Mouse (Mus musculus) CH12F3 (cell line): ENCODE results near the gene Homer1.

ENCODE experiments used
- in situ Hi-C: fragments of 300-500 bp; cut with MboI; formaldehyde crosslinking; loops from 2 replicates; pipeline ENCODE4 v1.14.3; 2020; ENCODE audit warnings: low sequenced_read_pairs

Homer1 gene

DNA sequence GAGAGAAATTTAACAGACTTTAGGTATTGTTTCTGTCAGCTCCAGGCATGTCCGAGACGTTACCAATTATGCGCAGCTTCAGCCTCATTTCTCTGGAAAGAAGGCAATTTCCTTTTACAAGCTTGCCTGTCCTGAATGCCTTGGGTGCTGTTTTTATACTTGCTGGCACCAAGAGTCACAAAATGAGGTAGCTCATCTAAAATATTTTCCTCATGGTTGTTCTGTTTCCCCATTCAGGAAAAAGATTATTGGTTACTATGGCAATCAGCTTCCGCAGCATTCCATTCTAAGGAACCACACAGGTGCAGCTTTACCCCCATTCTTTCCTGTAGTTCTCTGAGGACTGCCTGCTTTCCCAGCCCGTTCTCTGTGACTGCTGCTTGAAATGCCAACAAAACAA is at the start of gene Homer1:
Homer1 (plus strand) TSS at position 320 of the 400 bp plus-strand sequence.
- in situ Hi-C loops, result no loop called here

DNA sequence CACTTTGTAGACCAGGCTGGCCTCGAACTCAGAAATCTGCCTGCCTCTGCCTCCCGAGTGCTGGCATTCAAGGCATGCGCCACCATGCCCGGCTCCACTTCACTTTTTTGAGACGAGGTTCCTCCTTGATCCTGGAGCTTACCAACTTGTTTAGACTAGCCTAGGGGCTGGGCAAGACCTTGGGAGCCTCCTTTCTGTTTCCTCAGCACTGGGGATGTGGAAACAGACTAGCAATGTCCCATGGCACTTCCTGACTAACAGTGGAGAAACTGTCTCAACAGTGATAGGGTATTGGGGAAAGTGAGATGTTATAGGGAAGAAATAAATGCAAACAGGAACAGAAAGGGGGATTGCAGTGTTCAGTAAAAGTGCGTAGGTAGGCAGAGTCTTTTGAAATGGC is 47.7 kb upstream of the Homer1 start:
- in situ Hi-C loops, result no loop called here

DNA sequence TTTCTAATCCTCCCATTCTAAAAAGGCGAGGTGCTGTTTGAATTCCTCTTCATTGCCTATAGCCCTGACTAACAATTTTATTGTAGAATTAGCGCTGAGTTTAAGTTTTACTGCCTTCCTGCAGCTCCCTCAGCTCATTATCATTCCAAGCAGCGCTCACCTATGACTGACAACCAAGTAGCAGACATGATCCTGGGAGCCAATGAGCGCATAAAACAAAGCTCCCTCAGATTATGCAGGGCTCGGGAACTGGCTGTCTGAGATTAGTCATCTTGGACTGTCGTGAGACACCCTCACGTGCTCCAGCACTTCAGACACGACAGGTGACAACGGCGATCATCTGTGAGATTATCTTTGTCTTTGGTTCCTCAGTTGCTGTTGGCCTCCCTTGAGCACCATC is 47.3 kb upstream of the Homer1 start:
- in situ Hi-C loops, result no loop called here

DNA sequence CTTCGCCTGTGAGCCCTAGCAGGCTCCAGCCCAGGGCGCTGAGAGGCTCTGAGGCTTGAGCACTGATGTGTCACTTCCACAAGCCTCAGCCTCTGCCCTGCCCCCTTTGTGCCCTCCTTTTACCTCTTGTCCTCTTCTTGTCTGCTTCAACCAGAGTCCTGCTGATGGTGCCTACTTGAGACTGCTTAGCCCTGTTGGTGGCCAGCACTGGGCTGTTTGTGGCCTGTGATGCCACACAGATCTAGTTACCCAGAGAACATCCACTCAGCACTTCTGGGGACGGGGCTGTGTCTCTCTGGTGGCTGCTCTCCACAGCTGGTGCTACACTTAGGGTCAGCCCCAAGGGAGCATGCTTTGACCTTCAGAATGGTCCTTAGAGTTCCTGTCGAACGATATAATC is 46.5 kb upstream of the Homer1 start:
- in situ Hi-C loops, result no loop called here

DNA sequence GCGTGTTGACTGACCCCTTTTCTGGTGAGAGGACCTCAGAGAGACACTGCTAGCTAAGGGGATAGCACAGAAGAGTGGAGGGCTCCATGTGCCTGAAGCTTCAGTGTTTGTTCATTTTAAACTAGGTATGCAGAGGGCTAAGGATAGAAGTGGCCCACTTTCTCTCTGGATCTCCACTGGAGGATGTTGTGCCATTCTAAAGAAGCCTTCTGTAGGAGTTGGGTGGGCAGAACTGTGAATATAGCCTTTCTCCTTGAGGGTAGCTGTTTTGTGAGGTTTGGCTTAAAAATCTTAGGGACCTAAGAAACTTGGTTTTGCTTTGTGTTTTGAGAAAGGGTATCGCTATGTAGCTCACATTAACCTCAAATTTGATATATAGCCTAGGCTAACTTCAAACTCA is 32.3 kb upstream of the Homer1 start:
- in situ Hi-C loops, result no loop called here

DNA sequence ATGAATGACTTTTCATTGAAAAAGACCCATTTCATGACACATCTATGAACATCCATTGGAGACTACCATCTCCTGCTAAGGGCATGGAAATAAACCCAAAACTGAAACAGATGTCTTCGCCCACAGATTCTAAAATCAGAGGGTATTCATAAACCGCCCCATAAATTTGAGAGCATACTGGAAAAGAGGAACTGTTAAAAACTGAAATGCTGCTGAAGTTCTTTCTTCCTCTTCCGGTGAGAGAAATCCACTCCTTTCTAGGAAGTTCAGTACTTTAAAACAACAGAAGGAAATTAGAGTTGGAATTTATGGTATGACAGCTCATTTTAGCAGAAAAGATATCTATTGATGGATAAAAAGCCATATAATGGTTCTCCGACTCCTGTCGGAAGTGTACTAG is 1.1 kb downstream of the Homer1 start:
- in situ Hi-C loops, result no loop called here

DNA sequence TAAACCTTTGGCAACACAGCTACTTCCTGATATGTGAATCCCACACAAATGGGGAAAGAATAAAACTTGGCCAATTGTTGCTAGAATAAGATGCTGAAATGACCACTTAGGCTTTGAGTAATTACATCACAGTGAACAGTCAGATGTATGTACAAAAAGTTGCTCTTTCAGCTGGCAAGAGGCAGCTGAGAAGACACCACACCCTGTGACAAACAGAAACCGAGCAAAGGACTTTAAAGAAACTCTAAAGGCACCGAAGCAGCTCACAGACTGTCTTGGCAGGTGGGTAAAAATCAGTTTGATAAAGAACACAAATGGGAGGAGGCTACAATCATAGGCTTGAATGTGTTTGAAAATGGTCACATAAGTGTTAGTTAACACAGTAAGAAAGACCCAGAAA is 1.6 kb downstream of the Homer1 start:
- in situ Hi-C loops, result no loop called here

DNA sequence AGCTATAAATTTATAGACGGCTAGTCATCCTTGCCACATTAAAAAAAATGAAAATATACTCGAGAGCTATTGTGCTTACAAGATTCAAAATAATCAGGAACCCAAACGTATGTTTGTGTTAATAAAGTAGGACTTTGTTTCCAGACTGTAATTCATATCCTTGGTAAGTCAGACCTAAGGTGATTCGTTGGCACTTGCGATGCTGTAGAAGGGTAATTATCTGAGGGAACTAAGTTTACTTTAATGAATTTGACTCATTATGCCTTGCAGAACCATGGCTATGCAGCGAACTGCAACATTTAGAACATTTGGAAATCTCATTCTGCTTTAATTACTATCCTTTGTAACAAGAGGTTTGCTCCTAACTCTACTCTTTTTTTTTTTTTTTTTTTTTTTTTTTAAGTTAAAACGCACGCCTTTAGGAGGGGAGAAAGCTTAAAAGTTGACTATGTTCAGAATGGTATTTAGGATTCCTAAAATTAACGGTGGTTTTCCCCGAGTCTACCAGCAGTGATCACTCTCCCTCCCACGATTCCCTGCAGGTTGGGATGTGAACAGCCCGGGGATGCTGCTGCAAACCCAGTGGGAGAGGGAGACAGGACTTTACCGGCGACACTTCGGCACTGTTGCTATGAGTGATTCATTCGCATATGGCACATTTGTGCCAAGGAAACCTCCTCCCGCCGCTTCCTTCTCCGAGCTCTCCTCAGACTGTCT is 3.6 kb downstream of the Homer1 start:
- in situ Hi-C loops, result no loop called here

DNA sequence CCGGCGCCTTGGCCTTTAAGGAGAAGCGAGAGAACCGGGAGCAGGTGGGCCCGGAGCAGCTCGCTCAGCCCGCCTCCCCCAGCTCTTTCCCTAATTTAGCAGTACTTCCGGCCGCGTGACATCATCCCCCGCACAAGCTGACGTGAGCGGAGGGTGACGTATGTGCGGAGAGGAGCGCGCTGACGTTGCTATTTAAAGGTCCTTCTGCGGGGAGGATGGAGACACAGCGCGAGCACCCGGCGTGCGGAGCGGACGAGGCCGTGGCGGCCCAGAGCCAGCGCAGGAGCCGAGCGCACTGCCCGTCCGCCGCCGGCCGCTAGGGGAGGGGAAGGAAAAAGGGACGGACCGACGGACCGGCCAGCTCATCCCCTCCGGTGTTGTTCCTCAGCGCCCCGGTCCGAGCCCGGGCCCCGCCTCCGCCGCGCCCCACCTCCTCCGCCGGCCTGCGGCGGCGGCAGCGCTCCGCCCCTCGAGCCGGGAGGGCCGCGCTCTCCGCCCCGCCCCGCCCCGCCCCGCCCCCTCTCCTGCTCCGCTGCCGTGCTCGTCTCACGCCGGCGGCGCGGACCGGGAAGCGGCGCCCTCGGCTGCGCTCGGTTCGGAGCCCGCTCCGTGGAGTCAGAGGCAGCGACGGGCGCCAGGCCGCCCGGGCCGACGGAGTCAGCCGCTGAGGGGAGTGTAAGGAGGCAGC is 4.3 kb downstream of the Homer1 start:
- in situ Hi-C loops, result no loop called here

DNA sequence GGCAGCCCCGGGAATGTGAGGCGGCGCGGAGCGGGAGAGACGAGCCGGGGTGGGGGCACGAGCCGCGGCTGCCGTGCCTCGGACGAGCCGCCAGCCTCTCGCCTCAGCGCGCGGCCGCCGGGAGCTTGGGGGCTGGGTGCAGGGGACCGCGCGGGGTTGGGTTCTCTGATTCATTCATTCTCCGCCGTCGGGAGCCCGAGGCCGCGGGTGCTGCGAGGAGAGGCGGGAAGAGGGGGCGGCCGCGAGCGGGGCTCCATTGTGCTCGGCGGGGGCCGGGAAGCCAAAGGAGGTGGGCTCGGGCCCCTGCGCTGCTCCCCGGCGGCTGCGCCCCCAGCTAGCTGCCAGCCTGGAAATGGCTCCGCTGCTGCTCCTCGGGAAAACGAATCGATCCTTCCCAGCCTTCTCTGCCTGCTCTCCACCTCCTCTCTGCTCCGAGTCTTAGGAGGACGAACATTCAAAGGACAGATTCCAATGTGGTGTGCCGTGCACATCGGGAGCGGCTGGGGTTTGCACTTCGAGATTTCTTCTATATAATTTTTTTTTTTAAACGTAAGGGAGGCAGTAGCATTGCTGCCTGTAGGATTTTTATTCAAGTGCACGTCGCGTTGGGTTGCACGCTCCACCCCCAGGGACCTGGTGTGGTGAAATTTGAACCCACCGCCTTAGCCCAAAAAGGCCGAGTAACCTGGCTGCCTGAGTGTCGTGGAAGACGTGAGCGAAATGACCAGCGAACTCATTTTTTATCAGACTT is 5.0 kb downstream of the Homer1 start:
- in situ Hi-C loops, result no loop called here

DNA sequence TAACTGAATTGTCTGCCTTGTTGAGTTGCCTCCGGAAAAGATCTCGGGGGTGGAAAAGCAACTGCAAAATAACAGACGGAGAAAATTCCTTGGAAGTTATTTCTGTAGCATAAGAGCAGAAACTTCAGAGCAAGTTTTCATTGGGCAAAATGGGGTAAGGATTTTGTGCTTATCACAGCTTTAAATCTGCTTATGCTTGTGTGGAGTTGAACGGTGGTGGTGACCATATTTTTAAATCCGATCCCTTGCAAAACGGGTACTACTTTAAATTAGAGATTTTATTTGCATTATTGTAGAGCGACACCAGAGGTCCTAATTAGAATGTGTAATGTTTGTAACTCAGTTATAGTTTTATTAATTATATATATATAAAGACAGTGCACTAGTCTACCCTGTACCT is 5.7 kb downstream of the Homer1 start:
- in situ Hi-C loops, result no loop called here

DNA sequence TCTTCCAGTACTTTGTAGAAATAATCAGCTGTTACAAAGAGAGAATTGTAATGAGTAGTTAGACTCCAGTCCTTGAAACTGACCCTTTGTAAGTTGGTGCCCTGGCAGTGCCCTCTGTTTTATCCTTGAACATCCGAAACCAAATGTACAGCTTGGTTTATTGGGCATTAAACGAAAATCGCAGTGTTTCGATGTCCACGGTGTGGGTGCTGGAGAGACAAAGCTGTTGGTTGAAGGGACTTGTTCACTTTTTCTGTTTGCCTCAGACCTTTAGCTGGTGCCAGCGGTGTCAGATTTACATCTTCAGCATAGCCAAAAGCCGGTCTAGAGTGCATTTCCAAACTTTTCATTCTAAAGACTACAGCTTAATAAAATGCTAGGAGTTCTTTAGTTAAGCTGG is 6.2 kb downstream of the Homer1 start:
- in situ Hi-C loops, result no loop called here

DNA sequence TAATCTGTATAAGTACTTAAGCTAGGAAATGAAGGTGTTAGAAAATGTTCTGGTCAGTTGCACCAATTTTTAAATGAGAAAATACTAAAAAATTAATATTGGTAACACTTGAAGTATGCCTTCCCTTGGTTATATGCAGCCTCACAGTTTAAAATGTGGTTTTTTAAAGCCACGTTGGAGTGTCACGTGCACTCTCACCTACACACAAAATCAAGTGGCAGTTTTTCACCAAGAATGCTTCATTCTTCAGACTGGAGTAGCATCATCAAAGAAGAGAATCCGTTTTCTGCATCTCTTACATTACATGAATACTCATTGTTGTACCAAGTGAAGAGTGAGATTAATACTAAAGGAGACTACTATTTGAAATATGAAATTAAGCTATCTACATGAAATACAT is 7.1 kb downstream of the Homer1 start:
- in situ Hi-C loops, result no loop called here

DNA sequence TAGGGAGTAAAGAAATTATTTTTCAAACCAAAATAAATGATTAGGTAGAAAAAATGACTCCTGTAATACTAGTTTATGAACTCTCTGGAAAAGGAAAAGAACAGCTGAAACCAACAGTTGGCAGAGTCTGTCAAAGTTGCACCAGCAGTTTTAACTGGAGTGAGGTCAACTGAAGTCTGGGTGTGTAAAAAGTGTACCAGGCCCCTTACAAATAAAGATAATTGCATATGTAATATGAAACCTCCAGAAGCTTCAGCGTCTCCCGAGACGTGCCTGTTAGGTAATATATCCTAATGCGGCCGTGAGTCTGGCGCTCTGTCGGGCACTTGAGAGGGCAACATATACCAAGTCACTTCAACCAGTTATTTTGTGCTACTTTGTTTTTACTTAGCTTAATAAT is 8.3 kb downstream of the Homer1 start:
- in situ Hi-C loops, result no loop called here

DNA sequence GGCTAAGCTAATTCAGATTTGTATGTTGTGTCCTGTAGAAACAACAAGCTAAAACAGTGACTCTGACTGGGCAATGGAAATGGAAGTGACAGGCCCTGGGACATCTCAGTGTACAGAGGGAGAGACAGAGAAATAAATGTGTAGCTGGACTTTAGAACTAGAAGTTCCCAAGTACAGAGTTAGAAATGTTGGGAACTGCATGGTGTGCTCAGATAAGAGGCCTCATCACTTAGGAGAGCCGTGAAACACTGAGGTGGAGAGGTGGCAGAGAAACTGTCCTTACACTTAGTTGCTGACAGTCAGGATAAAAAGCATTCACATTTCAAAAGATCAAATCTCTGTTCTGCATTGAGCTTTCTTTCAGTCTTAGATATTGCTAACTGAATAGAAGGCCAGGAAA is 9.9 kb downstream of the Homer1 start:
- in situ Hi-C loops, result no loop called here

DNA sequence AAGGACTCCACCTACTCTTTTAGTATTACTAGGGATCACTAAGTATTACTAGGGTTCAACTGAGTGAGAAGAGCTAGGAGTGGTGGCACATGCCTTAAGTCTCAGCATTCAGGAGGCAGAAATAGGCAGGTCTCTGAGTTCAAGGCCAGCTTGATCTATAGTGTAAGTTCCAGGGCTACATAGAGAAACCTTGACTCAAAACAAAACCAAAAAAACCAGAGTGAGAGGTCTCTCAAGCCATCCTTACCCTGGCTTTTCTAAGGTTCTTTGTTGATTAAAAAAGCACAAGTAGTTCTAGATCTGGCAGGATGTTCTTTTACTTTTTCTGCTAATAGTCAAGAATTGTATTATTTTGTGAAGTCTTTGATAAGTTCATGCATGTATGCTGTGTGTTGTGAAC is 13.1 kb downstream of the Homer1 start:
- in situ Hi-C loops, result no loop called here

DNA sequence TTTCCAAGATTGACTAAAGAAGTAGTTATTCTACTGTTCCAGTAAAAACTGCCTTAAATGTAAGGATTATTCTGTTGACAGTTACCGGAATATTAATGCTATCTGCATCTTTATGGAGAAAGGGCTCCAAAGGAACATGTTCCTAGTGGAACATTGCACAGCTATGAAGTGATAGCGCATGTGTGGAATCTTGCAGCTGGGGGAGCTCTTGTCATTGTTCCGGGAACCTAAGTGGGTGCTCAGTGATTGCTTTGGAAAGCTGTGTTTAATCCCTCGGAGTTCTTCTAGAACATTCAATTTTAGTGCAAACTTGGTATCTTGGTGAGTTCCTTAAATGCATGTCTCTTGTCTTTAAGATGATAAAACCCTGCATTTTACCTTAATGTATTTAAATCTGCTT is 14.9 kb downstream of the Homer1 start:
- in situ Hi-C loops, result no loop called here

DNA sequence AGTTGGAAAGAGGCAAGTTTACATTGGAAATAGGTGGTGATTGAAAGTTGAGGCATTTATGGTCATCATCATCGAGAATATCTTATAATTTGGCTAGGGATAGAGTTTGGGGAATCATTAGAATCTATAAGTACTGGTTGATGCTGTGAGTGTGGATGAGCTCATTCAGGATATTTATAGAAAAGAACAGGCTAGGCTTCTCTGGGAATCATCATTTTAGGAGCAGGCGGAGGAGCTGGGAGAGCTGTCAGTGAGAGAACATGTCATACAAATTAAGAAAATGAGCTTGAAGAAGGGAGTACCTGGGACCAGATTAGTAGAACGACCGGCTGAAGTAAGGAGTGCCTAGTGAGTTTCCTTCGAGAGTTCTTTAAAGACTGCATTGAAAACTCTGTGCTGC is 20.7 kb downstream of the Homer1 start:
- in situ Hi-C loops, result no loop called here

DNA sequence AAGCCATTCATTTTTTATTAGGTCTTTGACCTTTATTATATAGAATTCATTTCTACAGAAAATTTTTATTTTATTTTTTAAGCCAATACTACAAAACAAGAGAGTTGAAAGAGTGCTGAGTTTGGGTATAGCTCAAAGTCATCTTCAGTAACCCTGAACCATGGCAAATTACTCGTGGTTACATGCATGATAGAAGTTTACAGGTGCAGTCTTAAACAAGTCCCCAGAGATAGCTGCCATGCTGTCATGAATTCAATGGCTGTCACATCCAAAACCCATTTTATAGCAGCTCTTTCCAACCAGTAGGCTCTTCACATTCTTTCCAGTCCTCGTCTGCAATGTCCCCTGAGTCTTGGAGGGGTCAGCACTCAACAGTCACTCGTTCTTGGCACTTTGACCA is 26.9 kb downstream of the Homer1 start:
- in situ Hi-C loops, result loop anchor here (25.0 kb wide), 1 partner anchor 286 kb away; no protein-coding TSS in a partner anchor

DNA sequence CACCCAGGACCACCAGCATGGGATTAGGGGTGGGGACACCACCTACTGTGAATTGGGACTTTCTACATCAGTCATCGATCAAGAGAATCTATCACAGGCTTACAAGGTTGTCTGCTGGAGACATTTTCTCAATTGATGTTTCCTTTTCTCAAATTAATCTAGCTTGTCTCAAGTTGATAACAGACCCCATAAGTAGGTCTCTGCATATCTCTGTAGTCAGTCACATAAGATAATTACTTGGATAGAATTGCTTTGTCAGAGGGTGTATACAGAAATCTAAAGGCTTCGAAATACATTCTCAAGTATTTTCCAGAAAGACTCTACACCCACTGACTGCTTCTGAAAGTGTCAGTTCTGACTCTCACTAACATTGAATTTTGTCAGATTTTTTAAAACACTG is 32.3 kb downstream of the Homer1 start:
- in situ Hi-C loops, result loop anchor here (25.0 kb wide), 1 partner anchor 281 kb away; no protein-coding TSS in a partner anchor

DNA sequence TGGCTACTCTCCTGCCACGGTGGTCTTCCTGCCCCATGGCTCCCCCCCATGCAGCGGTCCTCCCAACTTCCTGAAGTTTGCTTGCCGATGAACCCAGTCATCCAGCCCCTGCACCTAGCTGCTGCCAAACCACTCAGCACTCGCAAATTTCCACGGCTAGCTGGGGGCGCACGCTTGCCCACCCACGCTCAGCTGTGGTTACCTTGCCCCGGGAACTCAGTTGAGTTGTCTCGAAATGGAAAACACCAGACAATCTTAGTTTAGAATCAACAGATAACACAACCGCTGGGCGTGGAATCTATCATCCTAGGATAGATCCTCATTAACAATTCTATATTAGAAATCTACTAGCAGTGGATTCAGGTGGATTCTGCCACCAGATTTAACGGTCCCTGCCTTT is 33.1 kb downstream of the Homer1 start:
- in situ Hi-C loops, result loop anchor here (25.0 kb wide), 1 partner anchor 280 kb away; no protein-coding TSS in a partner anchor

DNA sequence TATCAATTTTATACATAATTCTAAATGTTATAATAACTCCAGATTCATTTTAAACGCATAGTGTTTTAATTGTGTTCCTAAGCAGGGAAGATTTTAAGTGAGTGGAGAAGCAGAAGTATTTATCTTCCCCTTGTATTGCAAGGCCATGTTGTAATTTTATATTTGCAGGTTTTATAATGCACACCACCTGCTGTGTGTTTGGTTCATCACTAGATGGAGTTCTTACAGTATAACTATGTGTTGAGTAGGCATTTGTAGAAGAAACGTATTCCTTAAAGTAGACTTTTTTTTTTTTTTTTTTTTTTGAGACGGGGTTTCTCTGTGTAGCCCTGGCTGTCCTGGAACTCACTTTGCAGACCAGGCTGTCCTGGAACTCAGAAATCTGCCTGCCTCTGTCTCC is 35.9 kb downstream of the Homer1 start:
- in situ Hi-C loops, result loop anchor here (25.0 kb wide), 1 partner anchor 277 kb away; no protein-coding TSS in a partner anchor
